Mouse (Mus musculus) kidney, postnatal 0 days (tissue): ENCODE results near the gene Ncdn. TPM values are rescaled to one million over a fixed set of nuclear protein-coding genes. Genes with fewer than 3 reads are reported as not detected.

Experiments used
- ATAC-seq: fragments of 200-750 bp; cut with Nextera tagmentation; replicated peaks from 2 replicates; pipeline ENCODE4 v1.8.0; 2017; ENCODE audit warnings: low read depth, moderate number of reproducible peaks, moderate TSS enrichment, moderate library complexity; ENCODE audit not compliant: low FRiP score
- DNase-seq: peaks from one replicate; pipeline ENCODE4 v3.0.0-alpha.2; 2016; ENCODE audit warnings: low spot score
- H3K27ac ChIP-seq: fragments of 300-500 bp; sonication (generic); 2 replicates; pipeline ENCODE4 v1.5.1; 2014; ENCODE audit warnings: mild to moderate bottlenecking
- H3K27me3 ChIP-seq: fragments of 300-500 bp; sonication (generic); 2 replicates; pipeline ENCODE4 v1.6.1; 2014; ENCODE audit warnings: low read length, mixed read lengths; ENCODE audit not compliant: insufficient read depth
- H3K36me3 ChIP-seq: fragments of 300-500 bp; sonication (generic); 2 replicates; pipeline ENCODE4 v1.6.1; 2014; ENCODE audit warnings: low read length, mixed read lengths; ENCODE audit not compliant: insufficient read depth
- H3K4me1 ChIP-seq: fragments of 300-500 bp; sonication (generic); replicated peaks from 2 replicates; pipeline ENCODE4 v1.6.1; 2014; ENCODE audit warnings: antibody characterized with exemption, low read length, mixed read lengths; ENCODE audit not compliant: insufficient read depth
- H3K4me2 ChIP-seq: fragments of 300-500 bp; sonication (generic); 2 replicates; pipeline ENCODE4 v1.6.1; 2014; ENCODE audit warnings: mild to moderate bottlenecking, low read length, moderate library complexity, mixed read lengths
- H3K4me3 ChIP-seq: fragments of 300-500 bp; sonication (generic); replicated peaks from 2 replicates; pipeline ENCODE4 v1.5.1; 2014; ENCODE audit warnings: low read depth, low read length
- H3K9ac ChIP-seq: fragments of 300-500 bp; sonication (generic); 2 replicates; pipeline ENCODE4 v1.6.1; 2014; ENCODE audit warnings: low read depth, low read length
- H3K9me3 ChIP-seq: fragments of 300-500 bp; sonication (generic); replicated peaks from 2 replicates; pipeline ENCODE4 v1.6.1; 2016; ENCODE audit warnings: low read length, inconsistent platforms, mixed read lengths
- CTCF ChIP-seq: IDR thresholded peaks from 2 replicates; pipeline ENCODE4 v1.5.1; 2016; ENCODE audit warnings: antibody characterized with exemption, low read depth, mild to moderate bottlenecking, moderate library complexity
- WGBS: fragments of 180-500 bp; shearing (Covaris S2); extraction: QIAGEN DNeasy Blood & Tissue Kit; methylation state at CpG from one replicate; pipeline ENCODE4 v1.1.7; 2014; 5-methylcytosine and 5-hydroxymethylcytosine counted together
- polyA plus RNA-seq: library from polyadenylated mRNA; unstranded; fragments of >200 nt; fragmentation: Nextera tagmentation; extraction: Ambion mirVana; gene quantifications from 2 replicates; pipeline ENCODE4 v1.2.1, GENCODE M21; 2015

The Ncdn gene
- polyA plus RNA-seq, 1 experiment from 2014 or later, result 22.0 TPM

DNA sequence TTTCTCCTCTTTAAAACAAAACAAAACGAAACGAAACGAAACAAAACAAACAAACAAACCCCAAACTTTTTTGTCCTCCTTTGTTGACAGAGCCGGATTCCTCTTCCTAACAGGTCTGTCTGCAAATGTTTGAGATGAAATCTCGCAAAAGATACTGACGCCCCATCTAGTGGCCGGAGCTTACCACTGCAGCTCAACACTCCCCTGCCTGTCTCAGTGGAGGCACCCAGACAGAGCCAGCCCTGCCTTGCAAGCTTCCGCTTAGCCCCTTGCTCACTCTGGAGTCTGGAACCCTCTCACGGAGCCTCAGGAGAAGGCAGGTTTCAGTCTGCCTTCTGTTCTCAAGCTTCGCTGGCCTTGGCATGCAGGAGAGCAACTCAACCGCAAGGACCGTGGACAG is 11.8 kb downstream of the Ncdn start:
- 3% methylated on average over 12 of the region's 12 CpGs for WGBS
- peak; percentile 88 for DNase-seq
- Histone ChIP-seq H3K9ac (no peak overlapping the region), H3K4me3 (no peak overlapping the region), H3K4me2 (no peak overlapping the region), H3K36me3 (peaks cover 21% of the 10 kb centered on the region), H3K9me3 (no peaks in the 10 kb centered on the region), H3K4me1 (no peaks in the 10 kb centered on the region), H3K27ac (no peak overlapping the region), H3K27me3 (peaks cover 4% of the 10 kb centered on the region)
- TF ChIP-seq CTCF, result peak; percentile 90
- peak; percentile 60 for ATAC-seq

GRCm38 (mm10) chr4:126739966-126740676 is 13.1 kb downstream of the Ncdn start:
- H3K27me3 ChIP-seq, result peaks cover 17% of the 10 kb centered on the region
- H3K4me3 ChIP-seq, result no peak overlapping the region
- TF ChIP-seq CTCF, result peak; percentile 51
- H3K9me3 ChIP-seq, result no peaks in the 10 kb centered on the region
- no peak overlapping the region for H3K9ac ChIP-seq
- no peak for ATAC-seq
- peaks cover 10% of the 10 kb centered on the region for H3K36me3 ChIP-seq
- no peak overlapping the region for H3K27ac ChIP-seq
- WGBS, result 31% methylated on average over 10 of the region's 10 CpGs
- H3K4me2 ChIP-seq, result no peak overlapping the region
- no peaks in the 10 kb centered on the region for H3K4me1 ChIP-seq
- DNase-seq, result no peak

DNA sequence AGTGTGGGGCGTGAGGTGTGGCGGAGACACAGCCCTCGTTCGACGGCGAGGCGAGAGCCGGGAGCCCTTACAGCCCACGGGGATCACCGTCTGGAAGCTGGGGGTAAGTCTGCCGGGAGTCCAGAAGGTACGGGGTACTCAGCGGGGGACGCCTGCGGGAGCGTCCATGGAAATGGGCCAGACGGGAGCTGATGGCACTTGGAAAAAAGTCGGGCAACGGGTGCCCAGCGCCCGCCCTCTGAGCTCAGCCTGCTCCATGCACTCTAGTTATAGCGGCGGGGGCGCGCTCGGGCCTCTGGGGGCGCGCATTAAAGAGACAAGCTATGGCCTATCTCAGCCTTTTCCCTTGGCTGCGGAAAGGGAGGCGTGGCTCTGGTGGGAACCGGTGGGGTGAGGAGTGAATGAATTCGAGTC is 17.2 kb downstream of the Ncdn start, which contains the start of gene Tfap2e:
Tfap2e (minus strand) TSS at position 240 of the 414 bp plus-strand sequence.
- Histone ChIP-seq H3K27ac (no peak within 1 kb of the TSS), H3K4me3 (peak within 1 kb of the TSS; percentile 31), H3K4me2 (peak within 1 kb of the TSS; percentile 51), H3K4me1 (no peaks in the 10 kb centered on the region), H3K36me3 (no peaks in the 10 kb centered on the region), H3K9me3 (no peaks in the 10 kb centered on the region), H3K9ac (0 out of 2 replicates have a peak within 1 kb of the TSS, but pooled peaks have one; percentile 13), H3K27me3 (peaks cover 51% of the 10 kb centered on the region)
- 2% methylated on average over 32 of the region's 32 CpGs for WGBS
- ATAC-seq (peak; percentile 68), DNase-seq (peak; percentile 56)
- TF ChIP-seq CTCF, result no peak

- 1% methylated on average over 59 of the region's 62 CpGs for WGBS
- ATAC-seq (peak; percentile 23; the same call in 1 of the 2 replicates), DNase-seq (no peak)
- Histone ChIP-seq H3K4me3 (peak overlapping the region; percentile 31), H3K9me3 (no peaks in the 10 kb centered on the region), H3K27ac (no peak overlapping the region), H3K27me3 (peaks cover 56% of the 10 kb centered on the region), H3K4me1 (no peaks in the 10 kb centered on the region), H3K4me2 (peak overlapping the region; percentile 51), H3K36me3 (no peaks in the 10 kb centered on the region), H3K9ac (0 out of 2 replicates have a peak overlapping the region, but pooled peaks have one; percentile 13)
- no peak for TF ChIP-seq CTCF
Observed at GRCm38 (mm10) chr4:126735382-126736000, 17.7 kb downstream of the Ncdn start.

DNA sequence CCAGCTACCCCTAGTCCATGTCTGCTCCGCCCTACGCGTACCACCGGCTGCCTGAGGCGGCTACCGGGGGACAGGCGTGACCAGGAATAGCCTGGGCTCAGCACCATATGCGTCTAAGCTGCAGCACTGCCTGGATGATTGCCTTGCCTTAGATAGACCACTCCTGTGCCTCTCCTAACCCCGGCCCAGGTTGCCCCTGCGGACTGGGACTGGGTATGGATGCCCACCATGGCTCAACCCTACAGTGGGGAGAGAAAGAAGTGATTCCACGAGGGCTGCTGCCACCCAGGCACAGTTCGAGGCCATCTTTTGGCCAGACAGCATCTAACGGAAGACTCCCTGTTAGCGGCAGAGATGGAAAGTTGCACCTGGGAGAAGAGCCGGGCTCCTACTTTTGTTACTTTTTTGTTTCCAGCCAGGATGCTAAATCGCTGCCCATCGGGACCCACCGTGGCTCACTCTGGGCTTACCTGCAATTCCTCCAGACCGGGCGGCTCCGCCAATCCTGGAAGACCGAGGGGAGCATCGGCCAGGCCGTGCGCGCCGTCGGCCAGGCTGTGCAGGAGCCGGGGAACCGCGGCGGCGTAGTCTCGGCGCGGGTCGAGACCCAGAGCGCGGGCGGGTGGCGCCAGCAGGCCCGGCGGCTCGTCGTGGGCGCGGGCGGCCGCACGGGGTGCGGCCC is 18.4 kb downstream of the Ncdn start:
- Histone ChIP-seq H3K9me3 (no peaks in the 10 kb centered on the region), H3K36me3 (no peaks in the 10 kb centered on the region), H3K4me3 (peak overlapping the region; percentile 31), H3K9ac (0 out of 2 replicates have a peak overlapping the region, but pooled peaks have one; percentile 13), H3K4me1 (no peaks in the 10 kb centered on the region), H3K27me3 (peaks cover 62% of the 10 kb centered on the region), H3K27ac (no peak overlapping the region), H3K4me2 (peak overlapping the region; percentile 51)
- WGBS, result 3% methylated on average over 47 of the region's 51 CpGs
- ATAC-seq (no peak), DNase-seq (no peak)
- no peak for TF ChIP-seq CTCF

- ATAC-seq, result no peak
- Histone ChIP-seq H3K9ac (no peak overlapping the region), H3K4me2 (no peak overlapping the region), H3K4me3 (no peak overlapping the region), H3K36me3 (no peaks in the 10 kb centered on the region), H3K9me3 (no peaks in the 10 kb centered on the region), H3K4me1 (no peaks in the 10 kb centered on the region), H3K27ac (no peak overlapping the region), H3K27me3 (peaks cover 68% of the 10 kb centered on the region)
- 3% methylated on average over 16 of the region's 16 CpGs for WGBS
- no peak for TF ChIP-seq CTCF
- DNase-seq, result no peak
Observed at GRCm38 (mm10) chr4:126734001-126734603, 19.1 kb downstream of the Ncdn start.
